Mouse (Mus musculus) stomach, embryonic 14.5 days (tissue): ENCODE measurements around the gene Grin1. TPM values are rescaled to one million over a fixed set of nuclear protein-coding genes. Genes with fewer than 3 reads are reported as not detected.
A peak's percentile ranks its signal among the peaks of the same experiment; 100 is the strongest.

Experiments used
- ATAC-seq: fragments of 200-750 bp; cut with Nextera tagmentation; 2 replicates; pipeline ENCODE4 v1.8.0; 2017; ENCODE audit warnings: low read depth, moderate TSS enrichment; ENCODE audit not compliant: insufficient number of reproducible peaks, insufficient read depth, low FRiP score
- H3K27ac ChIP-seq: fragments of 300-500 bp; sonication (generic); 2 replicates; pipeline ENCODE4 v1.5.1; 2014; ENCODE audit warnings: mild to moderate bottlenecking, low read length, moderate library complexity, mixed read lengths
- H3K27me3 ChIP-seq: fragments of 300-500 bp; sonication (generic); 2 replicates; pipeline ENCODE4 v1.6.1; 2014; ENCODE audit warnings: low read length, control low read depth, mixed read lengths; ENCODE audit not compliant: control insufficient read depth, insufficient read depth
- H3K36me3 ChIP-seq: fragments of 300-500 bp; sonication (generic); 2 replicates; pipeline ENCODE4 v1.6.1; 2014; ENCODE audit warnings: mild to moderate bottlenecking, control low read depth, low read length, moderate library complexity, mixed read lengths; ENCODE audit not compliant: control insufficient read depth, insufficient read depth
- H3K4me1 ChIP-seq: fragments of 300-500 bp; sonication (generic); 2 replicates; pipeline ENCODE4 v1.6.1; 2014; ENCODE audit warnings: low read length, control low read depth, mixed read lengths; ENCODE audit not compliant: control insufficient read depth, insufficient read depth
- H3K4me2 ChIP-seq: fragments of 300-500 bp; sonication (generic); replicated peaks from 2 replicates; pipeline ENCODE4 v1.6.1; 2014; ENCODE audit warnings: low read depth, low read length, control low read depth
- H3K4me3 ChIP-seq: fragments of 300-500 bp; sonication (generic); 2 replicates; pipeline ENCODE4 v1.5.1; 2014; ENCODE audit warnings: low read depth, low read length, control low read depth
- H3K9ac ChIP-seq: fragments of 300-500 bp; sonication (generic); replicated peaks from 2 replicates; pipeline ENCODE4 v1.6.1; 2014; ENCODE audit warnings: low read depth, mild to moderate bottlenecking, control low read depth, low read length, moderate library complexity, mixed read lengths
- H3K9me3 ChIP-seq: fragments of 300-500 bp; sonication (generic); 2 replicates; pipeline ENCODE4 v1.6.1; 2016; ENCODE audit warnings: low read depth, low read length, control low read depth; ENCODE audit not compliant: control insufficient read depth
- WGBS: fragments of 180-500 bp; shearing (Covaris S2); extraction: QIAGEN DNeasy Blood & Tissue Kit; methylation state at CpG from one replicate; pipeline ENCODE4 v1.1.7; 2014; 5-methylcytosine and 5-hydroxymethylcytosine counted together
- polyA plus RNA-seq: library from polyadenylated mRNA; unstranded; fragments of >200 nt; fragmentation: Nextera tagmentation; extraction: Ambion mirVana; gene quantifications from 2 replicates; pipeline ENCODE4 v1.2.1, GENCODE M21; 2014

Gene Grin1
- polyA plus RNA-seq, 1 experiment from 2014 or later: 1.8 TPM

GRCm38 (mm10) chr2:25305587-25306359, 13.2 kb downstream of the Grin1 start:
- Histone ChIP-seq H3K36me3 (no peaks in the 10 kb centered on the region), H3K4me1 (0 out of 2 replicates have a peak, but pooled peaks cover 4% of the 10 kb centered on the region), H3K4me3 (peak overlapping the region; percentile 32), H3K27ac (no peak overlapping the region), H3K27me3 (peaks cover 27% of the 10 kb centered on the region), H3K9me3 (no peaks in the 10 kb centered on the region), H3K9ac (peak overlapping the region; percentile 21; the same call in 1 of the 2 replicates), H3K4me2 (peak overlapping the region; percentile 63)
- no peak for ATAC-seq
- WGBS: 50% methylated on average over 14 of the region's 14 CpGs

- Histone ChIP-seq H3K4me1 (0 out of 2 replicates have a peak, but pooled peaks cover 4% of the 10 kb centered on the region), H3K27ac (no peak overlapping the region), H3K9ac (peak overlapping the region; percentile 21; the same call in 1 of the 2 replicates), H3K36me3 (no peaks in the 10 kb centered on the region), H3K9me3 (no peaks in the 10 kb centered on the region), H3K27me3 (peaks cover 23% of the 10 kb centered on the region), H3K4me3 (peak overlapping the region; percentile 32), H3K4me2 (peak overlapping the region; percentile 63)
- ATAC-seq: peak; percentile 53; the same call in 1 of the 2 replicates
- 4% methylated on average over 45 of the region's 45 CpGs for WGBS
Measured at GRCm38 (mm10) chr2:25304657-25305541, 14.1 kb downstream of the Grin1 start.

GRCm38 (mm10) chr2:25303931-25304656, 14.9 kb downstream of the Grin1 start:
- 70% methylated on average over 7 of the region's 7 CpGs for WGBS
- Histone ChIP-seq H3K27ac (no peak overlapping the region), H3K4me3 (no peak overlapping the region), H3K9ac (no peak overlapping the region), H3K27me3 (peaks cover 23% of the 10 kb centered on the region), H3K9me3 (no peaks in the 10 kb centered on the region), H3K36me3 (no peaks in the 10 kb centered on the region), H3K4me2 (peak overlapping the region; percentile 63; the same call in 1 of the 2 replicates), H3K4me1 (0 out of 2 replicates have a peak, but pooled peaks cover 4% of the 10 kb centered on the region)
- no peak for ATAC-seq

GRCm38 (mm10) chr2:25303452-25303851, 15.5 kb downstream of the Grin1 start:
- no peak overlapping the region for H3K4me2 ChIP-seq
- no peak overlapping the region for H3K4me3 ChIP-seq
- no peaks in the 10 kb centered on the region for H3K36me3 ChIP-seq
- H3K27me3 ChIP-seq: peaks cover 19% of the 10 kb centered on the region
- no peak for ATAC-seq
- H3K27ac ChIP-seq: no peak overlapping the region
- WGBS: 74% methylated on average over 3 of the region's 3 CpGs
- no peak overlapping the region for H3K9ac ChIP-seq
- 0 out of 2 replicates have a peak, but pooled peaks cover 4% of the 10 kb centered on the region for H3K4me1 ChIP-seq
- no peaks in the 10 kb centered on the region for H3K9me3 ChIP-seq

- no peak overlapping the region for H3K4me3 ChIP-seq
- 75% methylated on average over 10 of the region's 10 CpGs for WGBS
Measured at GRCm38 (mm10) chr2:25298046-25298445, 20.9 kb downstream of the Grin1 start.

GRCm38 (mm10) chr2:25297093-25297492, 21.9 kb downstream of the Grin1 start:
- peaks cover 8% of the 10 kb centered on the region; the same call in 1 of the 2 replicates for H3K27me3 ChIP-seq
- no peak overlapping the region for H3K4me2 ChIP-seq
- H3K9me3 ChIP-seq: no peaks in the 10 kb centered on the region
- H3K4me1 ChIP-seq: peaks cover 5% of the 10 kb centered on the region
- no peaks in the 10 kb centered on the region for H3K36me3 ChIP-seq
- no peak overlapping the region for H3K27ac ChIP-seq
- H3K9ac ChIP-seq: no peak overlapping the region
- WGBS: 77% methylated on average over 8 of the region's 8 CpGs
- H3K4me3 ChIP-seq: no peak overlapping the region
- ATAC-seq: no peak

More at GRCm38 (mm10) chr2:25298046-25298445, 20.9 kb downstream of the Grin1 start:
- Histone ChIP-seq H3K36me3 (no peaks in the 10 kb centered on the region), H3K9ac (no peak overlapping the region), H3K27ac (no peak overlapping the region), H3K9me3 (no peaks in the 10 kb centered on the region), H3K4me1 (no peaks in the 10 kb centered on the region), H3K27me3 (no peaks in the 10 kb centered on the region), H3K4me2 (no peak overlapping the region)
- ATAC-seq: no peak

GRCm38 (mm10) chr2:25293706-25294105, 25.3 kb downstream of the Grin1 start:
- Histone ChIP-seq H3K36me3 (no peaks in the 10 kb centered on the region), H3K4me2 (no peak overlapping the region), H3K27me3 (peaks cover 42% of the 10 kb centered on the region), H3K4me1 (peaks cover 7% of the 10 kb centered on the region), H3K4me3 (no peak overlapping the region), H3K9ac (no peak overlapping the region), H3K9me3 (no peaks in the 10 kb centered on the region), H3K27ac (no peak overlapping the region)
- WGBS: 75% methylated on average over 9 of the region's 9 CpGs
- ATAC-seq: no peak

GRCm38 (mm10) chr2:25292856-25293255, 26.1 kb downstream of the Grin1 start:
- H3K27ac ChIP-seq: no peak overlapping the region
- H3K4me3 ChIP-seq: no peak overlapping the region
- H3K36me3 ChIP-seq: no peaks in the 10 kb centered on the region
- no peak for ATAC-seq
- no peak overlapping the region for H3K4me2 ChIP-seq
- peaks cover 44% of the 10 kb centered on the region for H3K27me3 ChIP-seq
- H3K4me1 ChIP-seq: peaks cover 7% of the 10 kb centered on the region
- H3K9me3 ChIP-seq: no peaks in the 10 kb centered on the region
- WGBS: 0% methylated on average over 1 of the region's 1 CpGs
- H3K9ac ChIP-seq: no peak overlapping the region
